Mouse (Mus musculus): ENCODE measurements at regions not wholly inside any gene's neighbourhood (a gene's known extent, or its start where the extent isn't known, plus 50 kb on each side); places are given as distances from the start of the nearest gene placed in this dataset.

- DNase-seq (ENCODE audit: extremely low spot score), result no peak
These were observed 65.1 kb upstream of the Tab2 start for GRCm38 (mm10) chr10:8020916-8021705.

GRCm38 (mm10) chr10:8020113-8020512 is 64.1 kb upstream of the Tab2 start:
- DNase-seq (ENCODE audit: extremely low spot score), result no peak

DNA sequence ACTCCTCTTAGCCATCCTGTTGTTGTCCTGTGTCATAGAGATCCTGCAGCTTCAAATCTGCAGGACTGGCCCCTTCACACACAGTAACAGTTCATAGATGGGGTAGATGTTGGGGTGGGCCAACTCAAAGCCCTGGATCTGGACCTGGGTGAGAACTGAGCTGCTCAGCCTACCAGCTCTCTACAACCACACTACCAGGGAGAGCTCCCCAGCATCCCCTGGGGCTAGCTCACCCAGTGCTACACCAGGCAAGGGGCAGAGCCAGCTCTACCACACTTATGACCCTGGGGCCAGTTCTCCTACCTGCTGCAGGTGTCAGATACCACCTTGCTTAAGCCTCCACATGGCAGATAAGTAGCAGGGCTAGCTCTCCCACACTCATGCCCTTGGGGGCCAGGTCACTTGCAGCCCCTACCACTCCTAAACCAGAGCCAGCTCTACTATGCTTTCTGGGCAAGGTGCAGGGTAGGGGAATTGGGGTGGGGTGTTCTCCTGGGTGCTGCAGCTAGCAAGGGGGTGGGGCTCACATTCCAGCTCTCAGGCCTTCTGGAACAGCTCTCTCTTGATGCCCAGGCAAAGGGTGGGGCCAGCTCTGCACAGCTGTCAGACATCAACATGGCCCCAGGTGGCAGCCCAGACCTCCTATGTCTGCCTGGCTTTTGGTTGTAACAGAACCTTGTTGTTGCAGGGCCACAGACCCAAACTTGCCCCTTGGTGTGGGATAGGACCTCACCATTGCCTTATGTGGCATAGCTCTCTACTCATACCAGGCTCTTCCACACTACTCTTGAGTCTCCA is 62.4 kb upstream of the Tab2 start:
- no peak for DNase-seq (ENCODE audit: extremely low spot score)

DNA sequence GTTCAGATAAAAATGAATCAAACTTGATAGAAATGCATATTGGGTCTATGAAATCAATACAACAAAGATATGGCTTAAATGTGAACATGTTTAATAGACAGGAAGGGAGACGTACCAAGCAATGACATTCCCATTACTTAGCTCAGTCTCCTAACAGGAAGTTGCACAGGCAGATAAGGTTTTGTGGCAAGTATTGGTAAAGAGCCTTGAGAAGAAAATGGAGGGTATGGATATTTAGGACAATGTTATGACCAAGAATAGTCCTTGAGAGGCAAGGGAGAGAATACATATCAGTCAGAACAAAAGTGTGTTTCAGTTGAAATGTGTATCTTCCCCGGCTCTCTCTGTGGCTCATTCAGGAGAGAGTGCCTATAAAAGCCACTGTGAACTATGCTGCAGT is 60.7 kb upstream of the Tab2 start:
- no peak for DNase-seq (ENCODE audit: extremely low spot score)

GRCm38 (mm10) chr10:8011744-8012143 is 55.7 kb upstream of the Tab2 start:
- DNase-seq (ENCODE audit: extremely low spot score), result no peak

DNA sequence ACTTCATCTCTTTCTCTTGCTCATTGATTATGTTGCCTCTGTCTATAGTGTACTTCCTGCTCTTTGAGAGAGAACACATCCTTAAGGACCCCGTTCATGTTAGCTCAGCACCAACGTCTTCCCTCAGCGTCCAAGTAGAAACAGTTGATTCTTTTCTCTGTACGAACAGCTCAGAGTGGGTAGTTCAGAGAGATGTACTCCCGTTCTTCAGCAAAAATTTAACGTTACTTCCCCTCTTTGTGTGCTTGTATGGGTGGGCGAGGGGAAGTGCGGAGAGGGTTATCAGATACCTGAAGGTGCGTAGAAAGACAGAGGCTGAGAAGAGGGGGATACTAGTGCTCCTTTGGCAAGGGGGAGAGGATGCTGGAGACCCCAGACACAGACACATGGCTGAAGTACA is 55.1 kb upstream of the Tab2 start:
- no peak for DNase-seq (ENCODE audit: extremely low spot score)

DNA sequence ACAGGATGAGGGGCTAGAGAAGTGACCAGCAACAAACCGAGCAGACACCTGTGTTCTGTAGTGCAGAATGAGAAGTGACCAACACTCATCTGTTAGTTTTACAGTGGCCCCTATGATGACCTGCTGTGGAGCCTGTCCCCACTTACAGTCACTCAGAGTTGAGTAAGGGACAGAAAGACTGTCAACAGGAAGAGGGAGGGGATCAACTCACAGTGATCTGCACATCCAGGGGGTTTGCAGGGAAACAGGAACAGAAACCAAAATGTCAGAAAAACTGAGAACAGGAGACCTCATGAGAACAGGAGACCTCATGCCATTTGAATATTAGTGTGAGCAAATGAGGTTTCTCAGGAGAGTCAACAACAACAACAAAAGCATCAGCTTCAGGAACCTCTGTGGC is 53.8 kb upstream of the Tab2 start:
- DNase-seq (ENCODE audit: extremely low spot score), result no peak

DNA sequence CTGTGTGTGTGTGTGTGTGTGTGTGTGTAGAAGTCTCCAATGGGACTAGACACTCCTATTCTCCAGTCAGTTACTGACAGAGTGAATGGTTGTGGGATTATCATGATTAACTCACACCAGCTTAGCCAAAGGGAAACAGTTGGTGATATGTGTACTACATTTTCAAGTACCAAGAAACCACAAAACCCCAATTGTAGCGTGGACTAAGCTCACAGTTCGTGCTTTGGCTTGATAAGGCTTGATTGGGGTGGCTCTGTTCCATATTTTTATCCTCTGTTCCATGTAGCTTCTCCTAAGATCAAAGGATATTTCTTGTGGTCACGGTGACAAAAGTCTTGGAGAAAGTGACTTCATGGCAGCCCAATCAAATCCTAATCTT is 51.9 kb upstream of the Tab2 start:
- no peak for DNase-seq (ENCODE audit: extremely low spot score)

- peak; percentile 13 for DNase-seq (ENCODE audit: extremely low spot score)
These were observed 51.4 kb upstream of the Tab2 start for GRCm38 (mm10) chr10:8007286-8007989.

All from embryo, embryonic 9.5 days (tissue).